Mouse (Mus musculus) liver, embryonic 16.5 days (tissue): ENCODE data around the gene Spg11. TPM values are rescaled to one million over a fixed set of nuclear protein-coding genes. Genes with fewer than 3 reads are reported as not detected.
A peak's percentile ranks its signal among the peaks of the same experiment; 100 is the strongest.

Experiments used
- ATAC-seq: fragments of 200-750 bp; cut with Nextera tagmentation; 2 replicates; pipeline ENCODE4 v1.8.0; 2017; ENCODE audit warnings: low read depth, mild to moderate bottlenecking, moderate number of reproducible peaks, moderate library complexity
- H3K27ac ChIP-seq: fragments of 300-500 bp; sonication (generic); 2 replicates; pipeline ENCODE4 v1.5.1; 2014; ENCODE audit warnings: mild to moderate bottlenecking, low read length
- H3K27me3 ChIP-seq: fragments of 300-500 bp; sonication (generic); 2 replicates; pipeline ENCODE4 v1.6.1; 2014; ENCODE audit warnings: low read depth, low read length, mixed read lengths; ENCODE audit not compliant: control insufficient read depth, insufficient read depth
- H3K36me3 ChIP-seq: fragments of 300-500 bp; sonication (generic); 2 replicates; pipeline ENCODE4 v1.6.1; 2014; ENCODE audit warnings: mild to moderate bottlenecking; ENCODE audit not compliant: control insufficient read depth, insufficient read depth
- H3K4me1 ChIP-seq: fragments of 300-500 bp; sonication (generic); 2 replicates; pipeline ENCODE4 v1.6.1; 2014; ENCODE audit warnings: low read depth, low read length, mixed read lengths; ENCODE audit not compliant: control insufficient read depth
- H3K4me2 ChIP-seq: fragments of 300-500 bp; sonication (generic); 2 replicates; pipeline ENCODE4 v1.6.1; 2014; ENCODE audit warnings: low read depth, low read length, mixed read lengths
- H3K4me3 ChIP-seq: fragments of 300-500 bp; sonication (generic); 2 replicates; pipeline ENCODE4 v1.5.1; 2014; ENCODE audit warnings: low read depth, mild to moderate bottlenecking, low read length
- H3K9ac ChIP-seq: fragments of 300-500 bp; sonication (generic); 2 replicates; pipeline ENCODE4 v1.6.1; 2014; ENCODE audit warnings: low read depth, low read length
- H3K9me3 ChIP-seq: fragments of 300-500 bp; sonication (generic); replicated peaks from 2 replicates; pipeline ENCODE4 v1.6.1; 2016; ENCODE audit warnings: low read length; ENCODE audit not compliant: control insufficient read depth
- WGBS: fragments of 180-500 bp; shearing (Covaris S2); extraction: QIAGEN DNeasy Blood & Tissue Kit; methylation state at CpG from one replicate; pipeline ENCODE4 v1.1.7; 2014; ENCODE audit not compliant: insufficient replicate concordance; 5-methylcytosine and 5-hydroxymethylcytosine counted together
- polyA plus RNA-seq: library from polyadenylated mRNA; unstranded; fragments of >200 nt; fragmentation: Nextera tagmentation; extraction: Ambion mirVana; gene quantifications from 2 replicates; pipeline ENCODE4 v1.2.1, GENCODE M21; 2015

Gene Spg11
- polyA plus RNA-seq, 1 experiment from 2014 or later, result 3.5 TPM

DNA sequence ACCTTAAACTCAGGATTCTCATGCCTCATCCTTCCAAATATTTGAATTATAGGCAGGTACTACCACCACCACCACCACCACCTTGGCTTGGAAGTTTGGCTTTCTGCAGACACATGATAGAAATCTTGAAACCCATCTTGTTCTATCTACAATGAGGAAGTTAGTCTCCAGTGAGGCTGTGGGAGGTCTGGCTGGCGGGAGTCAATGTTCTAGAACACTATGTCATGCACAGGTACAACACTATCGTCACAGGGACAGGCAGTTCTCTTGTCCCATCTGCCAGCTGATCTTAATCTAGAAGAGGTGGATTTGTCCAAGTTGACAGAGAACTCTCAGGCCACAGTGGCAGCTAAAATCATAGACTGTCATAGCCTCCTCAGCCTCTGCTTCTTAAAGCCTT, 14.4 kb upstream of the Spg11 start:
- Histone ChIP-seq H3K4me2 (no peak overlapping the region), H3K9me3 (no peaks in the 10 kb centered on the region), H3K9ac (no peak overlapping the region), H3K27me3 (no peaks in the 10 kb centered on the region), H3K4me3 (no peak overlapping the region), H3K36me3 (no peaks in the 10 kb centered on the region), H3K4me1 (peaks cover 3% of the 10 kb centered on the region), H3K27ac (no peak overlapping the region)
- WGBS, result 46% methylated on average over 2 of the region's 2 CpGs
- ATAC-seq, result no peak

DNA sequence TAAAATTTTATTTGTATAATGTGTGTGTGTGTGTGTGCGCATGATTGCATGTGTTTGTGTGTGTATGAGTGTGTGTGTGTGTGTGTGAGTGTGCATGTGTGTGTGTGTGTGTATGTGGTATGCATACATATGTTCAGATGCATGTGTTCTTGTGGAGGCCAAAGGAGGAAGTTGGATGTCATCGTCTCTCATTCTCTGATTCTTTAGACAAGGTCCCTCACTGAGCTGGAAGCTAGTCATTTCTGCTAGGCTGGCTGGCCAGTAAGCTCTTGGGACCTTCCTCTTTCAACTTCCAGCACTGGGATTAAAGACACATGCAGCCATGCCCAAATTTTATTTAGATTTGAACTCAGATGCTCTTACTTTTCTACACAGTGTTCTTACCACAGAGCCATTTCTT, 13.9 kb upstream of the Spg11 start:
- no peak overlapping the region for H3K4me3 ChIP-seq
- WGBS, result 43% methylated on average over 2 of the region's 2 CpGs
- H3K4me2 ChIP-seq, result no peak overlapping the region
- no peaks in the 10 kb centered on the region for H3K36me3 ChIP-seq
- no peak overlapping the region for H3K27ac ChIP-seq
- ATAC-seq, result no peak
- no peaks in the 10 kb centered on the region; the same call in 1 of the 2 replicates for H3K4me1 ChIP-seq
- no peak overlapping the region for H3K9ac ChIP-seq
- no peaks in the 10 kb centered on the region for H3K27me3 ChIP-seq
- no peaks in the 10 kb centered on the region for H3K9me3 ChIP-seq

DNA sequence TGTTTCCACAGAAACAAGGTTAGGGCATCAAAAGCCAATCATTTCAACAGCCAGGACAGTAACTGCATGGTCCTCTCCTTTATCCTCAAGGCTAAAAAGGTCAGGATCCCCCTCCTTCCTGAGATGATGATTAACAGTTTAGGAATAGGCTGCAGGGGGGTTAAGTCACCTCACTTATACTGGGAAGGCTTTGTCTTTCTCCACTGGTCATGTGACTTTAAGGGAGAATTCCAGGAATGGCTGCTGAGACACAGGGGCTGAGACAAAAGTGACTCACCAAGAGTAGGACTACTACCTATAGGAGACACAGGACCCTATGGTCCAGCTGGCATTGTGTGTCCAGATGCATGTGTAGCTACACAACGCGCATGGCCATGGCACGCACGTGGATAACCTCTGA, 9.4 kb upstream of the Spg11 start:
- Histone ChIP-seq H3K4me2 (no peak overlapping the region), H3K9ac (no peak overlapping the region), H3K27me3 (no peaks in the 10 kb centered on the region), H3K27ac (no peak overlapping the region), H3K9me3 (no peaks in the 10 kb centered on the region), H3K36me3 (no peaks in the 10 kb centered on the region), H3K4me1 (peaks cover 15% of the 10 kb centered on the region), H3K4me3 (no peak overlapping the region)
- WGBS, result 95% methylated on average over 4 of the region's 4 CpGs
- ATAC-seq, result no peak

DNA sequence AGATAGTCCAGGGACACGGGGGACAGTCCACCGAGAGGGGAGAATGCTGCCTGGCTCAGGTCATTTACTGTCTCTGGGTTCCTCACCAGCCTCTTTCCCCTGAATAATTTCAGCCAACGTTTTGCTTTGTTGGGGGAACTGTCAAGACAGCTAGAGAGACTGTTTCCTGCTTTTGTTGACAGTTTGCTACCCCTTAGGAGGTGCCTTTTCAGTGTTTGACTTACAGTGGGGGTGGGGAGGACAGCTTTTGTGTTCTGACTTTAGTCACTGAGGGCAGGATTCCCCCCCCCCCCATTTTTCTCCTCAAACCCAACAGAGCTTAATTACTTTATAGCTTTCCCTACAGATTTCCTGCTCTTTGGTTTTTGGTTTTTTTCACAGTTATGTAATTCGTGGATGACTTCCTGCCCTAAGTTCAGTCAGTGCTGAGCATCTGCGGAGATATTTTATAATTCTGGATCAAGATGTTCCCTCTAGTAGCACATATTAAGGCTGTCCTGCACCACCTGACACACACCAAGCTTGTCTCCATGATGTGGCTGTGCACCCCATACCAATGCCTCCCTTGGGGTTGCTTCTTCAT, 8.7 kb upstream of the Spg11 start:
- H3K27me3 ChIP-seq, result no peaks in the 10 kb centered on the region
- no peak for ATAC-seq
- H3K4me2 ChIP-seq, result no peak overlapping the region
- no peak overlapping the region for H3K9ac ChIP-seq
- H3K36me3 ChIP-seq, result no peaks in the 10 kb centered on the region
- no peak overlapping the region for H3K27ac ChIP-seq
- H3K4me1 ChIP-seq, result peaks cover 15% of the 10 kb centered on the region
- WGBS, result 18% methylated on average over 5 of the region's 5 CpGs
- H3K9me3 ChIP-seq, result no peaks in the 10 kb centered on the region
- H3K4me3 ChIP-seq, result no peak overlapping the region

DNA sequence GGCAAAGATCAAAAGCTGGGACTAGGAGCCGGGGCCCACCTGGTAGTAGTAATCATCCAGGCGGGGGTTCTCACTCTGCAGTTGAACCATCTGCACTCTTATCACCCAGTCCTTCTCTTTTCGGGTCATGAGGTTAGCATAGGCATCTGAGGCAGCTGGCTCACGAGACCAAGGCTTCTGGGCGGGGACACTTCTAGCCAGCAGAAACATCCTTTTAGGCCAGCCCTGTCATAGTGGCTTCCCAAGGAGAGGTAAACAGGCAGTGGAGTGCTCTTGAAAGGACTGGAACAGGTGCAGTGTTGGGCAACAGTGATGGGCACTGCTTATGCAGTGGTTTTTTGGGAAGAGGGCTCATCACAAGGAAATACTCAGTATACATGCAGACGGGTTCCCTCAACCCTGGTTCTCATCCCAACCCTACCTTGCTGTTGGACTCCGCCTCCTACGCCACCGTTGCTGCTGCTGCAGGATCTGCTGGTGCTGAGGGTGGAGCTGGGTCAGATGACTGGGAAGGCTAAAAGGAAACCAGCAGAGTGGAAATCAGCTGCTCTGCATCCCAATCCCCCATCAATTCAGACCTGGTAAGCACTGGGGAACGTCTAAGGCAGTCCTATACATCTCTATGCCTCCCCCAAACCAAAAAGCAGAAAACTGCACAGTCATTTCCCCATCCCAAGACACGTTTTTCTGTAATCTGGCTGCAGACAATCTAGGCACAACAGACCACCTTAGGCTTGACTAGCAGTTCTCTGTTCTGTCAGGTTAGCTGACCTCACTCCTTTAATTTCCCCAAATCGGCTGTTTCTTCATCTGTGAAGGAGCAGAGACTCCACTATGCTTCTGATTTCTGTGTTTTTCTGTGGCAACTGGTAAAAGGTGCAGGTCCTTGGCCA, 7.7 kb upstream of the Spg11 start:
- H3K27me3 ChIP-seq, result no peaks in the 10 kb centered on the region
- H3K9me3 ChIP-seq, result no peaks in the 10 kb centered on the region
- H3K36me3 ChIP-seq, result no peaks in the 10 kb centered on the region
- peaks cover 15% of the 10 kb centered on the region for H3K4me1 ChIP-seq
- no peak overlapping the region for H3K27ac ChIP-seq
- ATAC-seq, result peak; percentile 55
- H3K4me3 ChIP-seq, result no peak overlapping the region
- no peak overlapping the region for H3K9ac ChIP-seq
- 20% methylated on average over 12 of the region's 12 CpGs for WGBS
- no peak overlapping the region for H3K4me2 ChIP-seq

DNA sequence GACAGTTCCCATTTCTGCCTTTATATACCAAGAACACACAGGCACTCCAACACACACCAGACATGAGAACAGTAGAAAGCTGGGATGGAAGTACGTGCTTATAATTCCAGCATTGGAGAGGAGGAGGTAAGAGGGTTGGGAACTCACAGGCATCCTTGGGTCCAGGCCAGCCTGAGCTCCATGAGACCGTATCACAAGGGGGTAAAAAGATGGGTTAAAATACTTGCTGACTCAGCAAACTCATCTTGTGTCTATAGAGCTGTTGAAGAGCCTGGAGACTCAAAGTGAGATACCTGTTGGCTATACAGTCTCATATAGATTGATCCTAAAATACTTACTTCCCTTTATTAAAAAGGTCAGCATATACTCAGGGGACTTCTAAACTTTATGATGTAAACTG, 1.3 kb downstream of the Spg11 start:
- Histone ChIP-seq H3K36me3 (peaks cover 5% of the 10 kb centered on the region), H3K4me2 (no peak overlapping the region), H3K4me1 (peaks cover 11% of the 10 kb centered on the region), H3K9ac (no peak overlapping the region), H3K27me3 (no peaks in the 10 kb centered on the region), H3K9me3 (no peaks in the 10 kb centered on the region), H3K4me3 (no peak overlapping the region), H3K27ac (no peak overlapping the region)
- 75% methylated on average over 2 of the region's 2 CpGs for WGBS
- no peak for ATAC-seq

DNA sequence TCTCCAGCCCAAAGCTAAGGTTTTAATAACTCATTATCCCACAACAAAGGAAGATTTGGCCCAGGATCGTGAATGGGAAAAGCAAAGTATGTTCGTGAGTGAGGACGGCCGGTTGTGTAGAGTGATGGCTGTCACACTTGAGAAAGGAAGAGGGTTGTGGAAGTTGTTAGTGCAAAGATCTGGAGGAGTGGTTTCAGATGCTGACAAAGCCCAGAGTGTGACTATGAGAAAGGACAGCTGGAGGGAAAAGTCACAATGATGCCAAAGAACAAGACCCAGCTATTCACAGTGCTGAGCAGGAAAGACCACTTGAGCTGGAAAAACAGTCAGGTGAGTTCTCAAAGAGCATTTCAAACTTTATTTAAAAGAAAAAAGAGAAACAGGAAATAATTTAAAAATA, 8.5 kb downstream of the Spg11 start:
- WGBS, result 74% methylated on average over 4 of the region's 4 CpGs
- Histone ChIP-seq H3K4me2 (no peak overlapping the region), H3K4me3 (no peak overlapping the region), H3K4me1 (no peaks in the 10 kb centered on the region), H3K27me3 (no peaks in the 10 kb centered on the region), H3K9me3 (no peaks in the 10 kb centered on the region), H3K9ac (no peak overlapping the region), H3K36me3 (peaks cover 14% of the 10 kb centered on the region), H3K27ac (no peak overlapping the region)
- no peak for ATAC-seq

DNA sequence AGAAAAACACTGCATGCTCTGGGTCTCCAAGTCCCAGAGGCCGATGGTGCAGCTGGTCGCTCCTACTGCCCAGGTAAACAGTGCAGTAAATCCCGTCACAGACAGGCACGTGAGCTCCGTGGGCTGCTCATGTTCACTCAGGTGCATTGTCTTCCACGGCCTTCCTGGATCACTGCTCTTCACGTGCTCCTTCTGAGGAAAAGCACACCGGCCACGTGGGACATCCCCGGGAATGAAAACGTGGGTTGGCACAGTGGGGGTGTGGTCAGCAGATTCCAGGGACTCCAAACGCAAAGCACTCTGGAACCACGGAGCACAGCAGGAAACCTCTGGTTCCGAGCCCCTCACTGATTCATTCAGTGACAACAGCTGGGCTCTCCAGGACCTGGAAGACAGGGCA, 10.1 kb downstream of the Spg11 start:
- no peak for ATAC-seq
- H3K27ac ChIP-seq, result no peak overlapping the region
- peaks cover 9% of the 10 kb centered on the region for H3K36me3 ChIP-seq
- no peaks in the 10 kb centered on the region for H3K9me3 ChIP-seq
- no peak overlapping the region for H3K4me3 ChIP-seq
- no peak overlapping the region for H3K9ac ChIP-seq
- no peaks in the 10 kb centered on the region for H3K4me1 ChIP-seq
- H3K27me3 ChIP-seq, result no peaks in the 10 kb centered on the region
- no peak overlapping the region for H3K4me2 ChIP-seq
- WGBS, result 76% methylated on average over 14 of the region's 14 CpGs

DNA sequence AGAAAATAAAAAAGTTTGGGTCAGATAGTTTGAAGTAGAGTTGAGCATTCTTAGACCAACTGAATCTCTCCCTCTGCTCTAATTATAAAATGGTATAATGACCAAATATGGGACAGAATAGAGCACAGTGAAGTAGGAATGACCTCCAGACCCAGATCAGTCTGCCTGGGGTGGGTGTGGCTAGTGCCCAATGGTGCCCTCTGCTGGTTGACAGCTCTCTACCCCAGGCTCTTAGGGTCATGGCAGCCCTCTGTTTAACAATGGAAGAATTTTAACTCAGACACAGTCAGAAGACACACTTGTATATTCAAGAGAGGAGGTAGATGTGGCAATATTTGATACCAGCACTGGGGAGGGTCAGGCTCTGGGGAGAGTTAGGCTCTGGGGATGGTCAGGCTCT, 16.1 kb downstream of the Spg11 start:
- H3K4me1 ChIP-seq, result no peaks in the 10 kb centered on the region
- no peak overlapping the region for H3K4me3 ChIP-seq
- ATAC-seq, result 0 out of 2 replicates have a peak, but pooled peaks have one; percentile 41
- H3K9me3 ChIP-seq, result no peaks in the 10 kb centered on the region
- H3K36me3 ChIP-seq, result no peaks in the 10 kb centered on the region; the same call in none of the 2 replicates
- H3K27me3 ChIP-seq, result no peaks in the 10 kb centered on the region
- no peak overlapping the region for H3K27ac ChIP-seq
- H3K9ac ChIP-seq, result no peak overlapping the region
- no peak overlapping the region for H3K4me2 ChIP-seq
